Mouse (Mus musculus): Measurements from ENCODE around the gene Ahcyl2. TPM values are rescaled to one million over a fixed set of nuclear protein-coding genes. Genes with fewer than 3 reads are reported as not detected.

The Ahcyl2 gene
- polyA plus RNA-seq, 2 experiments: 20.8 to 23.3 TPM

- no peak overlapping the region for H3K4me3 ChIP-seq (replicated peaks; ENCODE audit: low read length)
- no peak for TF ChIP-seq POLR2A (IDR thresholded peaks at IDR 0.05; ENCODE audit: borderline replicate concordance, extremely low read depth, insufficient read depth, insufficient read length)
- no peak for ATAC-seq (ENCODE audit: low FRiP score, low read depth)
- no peak overlapping the region for H3K4me2 ChIP-seq (replicated peaks; ENCODE audit: low read depth, low read length, severe bottlenecking)
- H3K36me3 ChIP-seq (ENCODE audit: control insufficient read depth, insufficient read depth, low read length): no peaks in the 10 kb centered on the region
- no peak for DNase-seq (ENCODE audit: low spot score)
- H3K27me3 ChIP-seq (ENCODE audit: control insufficient read depth, insufficient read depth, low read length): no peaks in the 10 kb centered on the region
- H3K9ac ChIP-seq (ENCODE audit: low read depth, low read length, severe bottlenecking): no peak overlapping the region
- H3K27ac ChIP-seq (replicated peaks; ENCODE audit: low read depth, low read length): no peak overlapping the region
- 80% methylated on average over 6 of the region's 6 CpGs for WGBS
- H3K4me1 ChIP-seq (ENCODE audit: control insufficient read depth, insufficient read depth, low read length): no peaks in the 10 kb centered on the region
- no peaks in the 10 kb centered on the region for H3K9me3 ChIP-seq (ENCODE audit: control insufficient read depth, low read length)
Measured at GRCm38 (mm10) chr6:29930665-29931064, 162.9 kb downstream of the Ahcyl2 start.

GRCm38 (mm10) chr6:29931181-29931580, 163.4 kb downstream of the Ahcyl2 start:
- H3K27me3 ChIP-seq (ENCODE audit: control insufficient read depth, insufficient read depth, low read length): no peaks in the 10 kb centered on the region
- no peaks in the 10 kb centered on the region for H3K36me3 ChIP-seq (ENCODE audit: control insufficient read depth, insufficient read depth, low read length)
- no peak for ATAC-seq (ENCODE audit: low FRiP score, low read depth)
- H3K27ac ChIP-seq (replicated peaks; ENCODE audit: low read depth, low read length): no peak overlapping the region
- TF ChIP-seq POLR2A (IDR thresholded peaks at IDR 0.05; ENCODE audit: borderline replicate concordance, extremely low read depth, insufficient read depth, insufficient read length): no peak
- no peak overlapping the region for H3K4me3 ChIP-seq (replicated peaks; ENCODE audit: low read length)
- DNase-seq (ENCODE audit: low spot score): no peak
- H3K9ac ChIP-seq (ENCODE audit: low read depth, low read length, severe bottlenecking): no peak overlapping the region
- H3K4me2 ChIP-seq (replicated peaks; ENCODE audit: low read depth, low read length, severe bottlenecking): no peak overlapping the region
- no peaks in the 10 kb centered on the region for H3K9me3 ChIP-seq (ENCODE audit: control insufficient read depth, low read length)
- WGBS: 80% methylated on average over 4 of the region's 4 CpGs
- H3K4me1 ChIP-seq (ENCODE audit: control insufficient read depth, insufficient read depth, low read length): no peaks in the 10 kb centered on the region

GRCm38 (mm10) chr6:29935741-29936140, 167.9 kb downstream of the Ahcyl2 start:
- Histone ChIP-seq H3K36me3 (ENCODE audit: control insufficient read depth, insufficient read depth, low read length) (no peaks in the 10 kb centered on the region), H3K9me3 (ENCODE audit: control insufficient read depth, low read length) (no peaks in the 10 kb centered on the region), H3K4me3 (replicated peaks; ENCODE audit: low read length) (no peak overlapping the region), H3K27me3 (ENCODE audit: control insufficient read depth, insufficient read depth, low read length) (no peaks in the 10 kb centered on the region), H3K4me1 (ENCODE audit: control insufficient read depth, insufficient read depth, low read length) (no peaks in the 10 kb centered on the region), H3K4me2 (replicated peaks; ENCODE audit: low read depth, low read length, severe bottlenecking) (no peak overlapping the region), H3K9ac (ENCODE audit: low read depth, low read length, severe bottlenecking) (no peak overlapping the region), H3K27ac (replicated peaks; ENCODE audit: low read depth, low read length) (no peak overlapping the region)
- no peak for ATAC-seq (ENCODE audit: low FRiP score, low read depth)
- TF ChIP-seq POLR2A (IDR thresholded peaks at IDR 0.05; ENCODE audit: borderline replicate concordance, extremely low read depth, insufficient read depth, insufficient read length): no peak
- 67% methylated on average over 1 of the region's 1 CpGs for WGBS
- DNase-seq (ENCODE audit: low spot score): no peak

- ATAC-seq (ENCODE audit: low FRiP score, low read depth) (no peak), DNase-seq (ENCODE audit: low spot score) (no peak)
- H3K36me3 ChIP-seq (ENCODE audit: control insufficient read depth, insufficient read depth, low read length): no peaks in the 10 kb centered on the region
- H3K4me1 ChIP-seq (ENCODE audit: control insufficient read depth, insufficient read depth, low read length): no peaks in the 10 kb centered on the region
- no peaks in the 10 kb centered on the region for H3K9me3 ChIP-seq (ENCODE audit: control insufficient read depth, low read length)
- H3K27ac ChIP-seq (replicated peaks; ENCODE audit: low read depth, low read length): no peak overlapping the region
- H3K4me3 ChIP-seq (replicated peaks; ENCODE audit: low read length): no peak overlapping the region
- H3K4me2 ChIP-seq (replicated peaks; ENCODE audit: low read depth, low read length, severe bottlenecking): no peak overlapping the region
- H3K27me3 ChIP-seq (ENCODE audit: control insufficient read depth, insufficient read depth, low read length): no peaks in the 10 kb centered on the region
- TF ChIP-seq POLR2A (IDR thresholded peaks at IDR 0.05; ENCODE audit: borderline replicate concordance, extremely low read depth, insufficient read depth, insufficient read length): no peak
- WGBS: 62% methylated on average over 4 of the region's 4 CpGs
- no peak overlapping the region for H3K9ac ChIP-seq (ENCODE audit: low read depth, low read length, severe bottlenecking)
Measured at GRCm38 (mm10) chr6:29940428-29940827, 172.6 kb downstream of the Ahcyl2 start.

- Histone ChIP-seq H3K9me3 (ENCODE audit: control insufficient read depth, low read length) (no peaks in the 10 kb centered on the region), H3K4me1 (ENCODE audit: control insufficient read depth, insufficient read depth, low read length) (no peaks in the 10 kb centered on the region), H3K36me3 (ENCODE audit: control insufficient read depth, insufficient read depth, low read length) (no peaks in the 10 kb centered on the region), H3K27ac (replicated peaks; ENCODE audit: low read depth, low read length) (no peak overlapping the region), H3K27me3 (ENCODE audit: control insufficient read depth, insufficient read depth, low read length) (no peaks in the 10 kb centered on the region), H3K9ac (ENCODE audit: low read depth, low read length, severe bottlenecking) (no peak overlapping the region), H3K4me2 (replicated peaks; ENCODE audit: low read depth, low read length, severe bottlenecking) (no peak overlapping the region), H3K4me3 (replicated peaks; ENCODE audit: low read length) (no peak overlapping the region)
- DNase-seq (ENCODE audit: low spot score): peak; percentile 59
- TF ChIP-seq POLR2A (IDR thresholded peaks at IDR 0.05; ENCODE audit: borderline replicate concordance, extremely low read depth, insufficient read depth, insufficient read length): no peak
- peak; percentile 83 for ATAC-seq (ENCODE audit: low FRiP score, low read depth)
- 88% methylated on average over 2 of the region's 2 CpGs for whole genome bisulfite sequencing
Measured at GRCm38 (mm10) chr6:29941036-29941435, 173.2 kb downstream of the Ahcyl2 start.

- 43% methylated on average over 1 of the region's 1 CpGs for WGBS
- no peaks in the 10 kb centered on the region for H3K27me3 ChIP-seq (ENCODE audit: control insufficient read depth, insufficient read depth, low read length)
- no peak for DNase-seq (ENCODE audit: low spot score)
- H3K4me3 ChIP-seq (replicated peaks; ENCODE audit: low read length): no peak overlapping the region
- no peaks in the 10 kb centered on the region for H3K9me3 ChIP-seq (ENCODE audit: control insufficient read depth, low read length)
- no peak overlapping the region for H3K4me2 ChIP-seq (replicated peaks; ENCODE audit: low read depth, low read length, severe bottlenecking)
- no peaks in the 10 kb centered on the region for H3K4me1 ChIP-seq (ENCODE audit: control insufficient read depth, insufficient read depth, low read length)
- no peak for ATAC-seq (ENCODE audit: low FRiP score, low read depth)
- H3K36me3 ChIP-seq (ENCODE audit: control insufficient read depth, insufficient read depth, low read length): no peaks in the 10 kb centered on the region
- H3K9ac ChIP-seq (ENCODE audit: low read depth, low read length, severe bottlenecking): no peak overlapping the region
- no peak overlapping the region for H3K27ac ChIP-seq (replicated peaks; ENCODE audit: low read depth, low read length)
- no peak for TF ChIP-seq POLR2A (IDR thresholded peaks at IDR 0.05; ENCODE audit: borderline replicate concordance, extremely low read depth, insufficient read depth, insufficient read length)
Measured at GRCm38 (mm10) chr6:29944465-29944864, 176.7 kb downstream of the Ahcyl2 start.
